Mouse (Mus musculus) liver, embryonic 12.5 days (tissue): ENCODE measurements around the gene Trim37. TPM values are rescaled to one million over a fixed set of nuclear protein-coding genes. Genes with fewer than 3 reads are reported as not detected.

ENCODE experiments used
- ATAC-seq: fragments of 200-750 bp; cut with Nextera tagmentation; 2 replicates; pipeline ENCODE4 v1.8.0; 2017; ENCODE audit warnings: moderate number of reproducible peaks, mild to moderate bottlenecking, moderate library complexity
- H3K27ac ChIP-seq: fragments of 300-500 bp; sonication (generic); 2 replicates; pipeline ENCODE4 v1.5.1; 2016; ENCODE audit warnings: mild to moderate bottlenecking
- H3K27me3 ChIP-seq: fragments of 300-500 bp; sonication (generic); replicated peaks from 2 replicates; pipeline ENCODE4 v1.6.1; 2016; ENCODE audit warnings: mild to moderate bottlenecking, moderate library complexity
- H3K36me3 ChIP-seq: fragments of 300-500 bp; sonication (generic); 2 replicates; pipeline ENCODE4 v1.6.1; 2016; ENCODE audit warnings: mild to moderate bottlenecking, moderate library complexity
- H3K4me1 ChIP-seq: fragments of 300-500 bp; sonication (generic); 2 replicates; pipeline ENCODE4 v1.6.1; 2016
- H3K4me2 ChIP-seq: fragments of 300-500 bp; sonication (generic); 2 replicates; pipeline ENCODE4 v1.6.1; 2016; ENCODE audit warnings: mild to moderate bottlenecking, moderate library complexity
- H3K4me3 ChIP-seq: fragments of 300-500 bp; sonication (generic); 2 replicates; pipeline ENCODE4 v1.5.1; 2016; ENCODE audit warnings: mild to moderate bottlenecking, moderate library complexity
- H3K9ac ChIP-seq: fragments of 300-500 bp; sonication (generic); 2 replicates; pipeline ENCODE4 v1.6.1; 2016; ENCODE audit warnings: mild to moderate bottlenecking, moderate library complexity
- H3K9me3 ChIP-seq: fragments of 300-500 bp; sonication (generic); replicated peaks from 2 replicates; pipeline ENCODE4 v1.6.1; 2016; ENCODE audit warnings: mild to moderate bottlenecking, moderate library complexity
- WGBS: fragments of 180-500 bp; shearing (Covaris S2); methylation state at CpG from one replicate; pipeline ENCODE4 v1.1.7; 2016; ENCODE audit not compliant: insufficient replicate concordance; 5-methylcytosine and 5-hydroxymethylcytosine counted together
- polyA plus RNA-seq: library from polyadenylated mRNA; unstranded; fragments of >200 nt; fragmentation: Nextera tagmentation; extraction: Ambion mirVana; gene quantifications from 2 replicates; pipeline ENCODE4 v1.2.1, GENCODE M21; 2016

Gene Trim37
- polyA plus RNA-seq, 1 experiment from 2014 or later: 35.8 TPM

- Histone ChIP-seq H3K27ac (no peak overlapping the region), H3K4me2 (no peak overlapping the region), H3K9me3 (no peaks in the 10 kb centered on the region), H3K4me3 (no peak overlapping the region), H3K36me3 (peaks cover 45% of the 10 kb centered on the region), H3K4me1 (no peaks in the 10 kb centered on the region), H3K9ac (no peak overlapping the region), H3K27me3 (no peaks in the 10 kb centered on the region)
- ATAC-seq: no peak
- WGBS: 83% methylated on average over 12 of the region's 12 CpGs
Observed at GRCm38 (mm10) chr11:87234743-87235485, 108.0 kb downstream of the Trim37 start.

DNA sequence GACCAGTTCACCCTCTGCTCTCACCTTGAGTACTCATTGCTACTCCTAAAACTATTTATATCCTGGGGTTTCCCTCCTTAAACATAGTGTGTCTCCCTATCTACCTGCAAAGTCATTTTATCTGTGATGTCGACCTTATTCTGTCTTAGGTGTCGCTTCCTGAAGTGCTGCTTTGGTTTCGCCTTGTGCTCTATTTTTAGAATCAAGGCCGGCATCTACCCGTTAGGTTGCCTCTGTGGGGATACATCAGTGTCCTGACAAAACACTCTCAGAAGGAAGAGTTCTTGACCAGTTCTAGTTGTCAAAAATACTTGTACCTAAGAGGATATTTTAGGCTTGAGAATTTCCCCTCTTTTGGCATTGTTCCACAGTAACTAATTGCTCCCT is 108.6 kb downstream of the Trim37 start:
- Histone ChIP-seq H3K4me2 (no peak overlapping the region), H3K9ac (no peak overlapping the region), H3K9me3 (no peaks in the 10 kb centered on the region), H3K4me1 (0 out of 2 replicates have a peak, but pooled peaks cover 5% of the 10 kb centered on the region), H3K36me3 (peaks cover 50% of the 10 kb centered on the region), H3K4me3 (no peak overlapping the region), H3K27ac (no peak overlapping the region), H3K27me3 (no peaks in the 10 kb centered on the region)
- no peak for ATAC-seq
- 62% methylated on average over 5 of the region's 5 CpGs for WGBS

DNA sequence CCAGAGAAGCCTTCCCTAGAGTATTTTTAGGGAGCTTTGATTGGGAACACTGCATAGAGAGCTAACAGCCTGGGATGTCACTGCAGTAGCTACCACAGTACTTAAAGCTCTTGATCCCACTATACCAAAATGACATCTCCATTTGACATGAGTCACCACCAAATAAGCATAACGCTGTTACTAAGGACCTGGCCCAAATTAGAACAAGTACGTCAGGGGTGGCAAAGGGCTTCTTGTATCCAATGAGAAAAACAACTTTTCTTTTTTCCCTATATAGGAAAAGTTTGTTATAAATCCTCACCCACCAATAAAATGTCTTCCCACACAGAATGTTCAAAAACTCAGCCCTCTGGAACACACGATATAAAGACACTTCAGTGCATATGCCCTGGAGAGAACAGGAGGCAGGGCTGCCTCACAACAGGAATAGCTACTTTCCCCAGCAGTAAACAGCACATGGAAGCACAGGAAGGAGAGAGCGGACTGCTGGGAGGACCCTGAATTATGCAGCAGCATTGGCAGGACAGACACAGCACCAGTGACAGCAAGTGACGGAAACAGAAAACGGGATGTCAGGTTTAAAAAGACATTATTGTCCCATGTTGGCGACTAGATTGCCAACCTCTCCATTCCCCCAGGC is 112.1 kb downstream of the Trim37 start:
- Histone ChIP-seq H3K27me3 (no peaks in the 10 kb centered on the region), H3K36me3 (peaks cover 36% of the 10 kb centered on the region), H3K9ac (no peak overlapping the region), H3K9me3 (no peaks in the 10 kb centered on the region), H3K4me3 (no peak overlapping the region), H3K4me2 (no peak overlapping the region), H3K4me1 (0 out of 2 replicates have a peak, but pooled peaks cover 5% of the 10 kb centered on the region), H3K27ac (no peak overlapping the region)
- WGBS: 84% methylated on average over 7 of the region's 7 CpGs
- ATAC-seq: no peak

- Histone ChIP-seq H3K27ac (no peak overlapping the region), H3K9ac (no peak overlapping the region), H3K27me3 (no peaks in the 10 kb centered on the region), H3K4me3 (no peak overlapping the region), H3K4me1 (0 out of 2 replicates have a peak, but pooled peaks cover 7% of the 10 kb centered on the region), H3K36me3 (peaks cover 24% of the 10 kb centered on the region), H3K4me2 (no peak overlapping the region), H3K9me3 (no peaks in the 10 kb centered on the region)
- ATAC-seq: no peak
- 72% methylated on average over 15 of the region's 15 CpGs for WGBS
Observed at GRCm38 (mm10) chr11:87240141-87240832, 113.4 kb downstream of the Trim37 start.

GRCm38 (mm10) chr11:87240833-87241215 is 113.9 kb downstream of the Trim37 start:
- Histone ChIP-seq H3K4me2 (no peak overlapping the region), H3K4me3 (no peak overlapping the region), H3K27me3 (no peaks in the 10 kb centered on the region), H3K4me1 (0 out of 2 replicates have a peak, but pooled peaks cover 7% of the 10 kb centered on the region), H3K27ac (no peak overlapping the region), H3K9ac (no peak overlapping the region), H3K9me3 (no peaks in the 10 kb centered on the region), H3K36me3 (peaks cover 22% of the 10 kb centered on the region)
- 82% methylated on average over 4 of the region's 4 CpGs for WGBS
- no peak for ATAC-seq

GRCm38 (mm10) chr11:87241256-87241655 is 114.4 kb downstream of the Trim37 start:
- H3K4me2 ChIP-seq: no peak overlapping the region
- no peak overlapping the region for H3K27ac ChIP-seq
- ATAC-seq: no peak
- 0 out of 2 replicates have a peak, but pooled peaks cover 7% of the 10 kb centered on the region for H3K4me1 ChIP-seq
- H3K4me3 ChIP-seq: no peak overlapping the region
- 76% methylated on average over 7 of the region's 7 CpGs for WGBS
- H3K9me3 ChIP-seq: no peaks in the 10 kb centered on the region
- no peak overlapping the region for H3K9ac ChIP-seq
- peaks cover 22% of the 10 kb centered on the region for H3K36me3 ChIP-seq
- no peaks in the 10 kb centered on the region for H3K27me3 ChIP-seq

DNA sequence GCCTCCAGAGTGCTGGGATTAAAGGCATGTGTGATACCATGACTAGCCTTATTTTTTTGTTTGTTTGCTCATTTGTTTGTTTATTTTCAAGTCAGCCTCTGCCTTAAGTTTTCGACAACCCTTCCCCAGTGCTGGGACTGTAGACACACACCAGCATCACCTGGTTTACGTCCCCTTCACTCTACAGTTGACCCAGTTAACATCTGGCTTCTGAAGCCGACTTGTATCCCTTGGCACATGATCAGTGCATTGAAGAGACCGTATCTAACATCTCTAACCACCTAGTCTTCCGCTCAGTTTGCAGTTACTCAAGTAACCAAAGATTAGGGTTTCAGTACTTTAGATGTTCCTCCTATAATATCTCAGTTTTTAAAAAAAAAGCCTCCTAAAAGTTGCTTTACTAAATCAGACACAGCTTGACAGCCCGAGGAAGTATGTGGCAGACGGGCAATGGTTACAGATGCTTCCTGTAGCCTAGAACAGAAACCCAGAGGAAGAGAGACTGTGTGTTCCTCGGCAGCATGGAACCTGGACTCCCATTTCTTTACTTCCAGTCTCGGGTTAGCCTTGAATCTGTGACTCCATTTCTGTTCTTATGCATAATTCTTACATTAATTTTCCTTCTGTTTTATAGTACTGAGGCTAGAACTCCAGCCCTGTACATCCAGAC is 118.4 kb downstream of the Trim37 start:
- WGBS: 57% methylated on average over 9 of the region's 9 CpGs
- H3K36me3 ChIP-seq: peaks cover 8% of the 10 kb centered on the region; the same call in 1 of the 2 replicates
- no peaks in the 10 kb centered on the region for H3K9me3 ChIP-seq
- no peak overlapping the region for H3K4me3 ChIP-seq
- H3K27ac ChIP-seq: no peak overlapping the region
- no peak for ATAC-seq
- 0 out of 2 replicates have a peak, but pooled peaks cover 4% of the 10 kb centered on the region for H3K4me1 ChIP-seq
- no peak overlapping the region for H3K9ac ChIP-seq
- H3K4me2 ChIP-seq: no peak overlapping the region
- H3K27me3 ChIP-seq: no peaks in the 10 kb centered on the region

DNA sequence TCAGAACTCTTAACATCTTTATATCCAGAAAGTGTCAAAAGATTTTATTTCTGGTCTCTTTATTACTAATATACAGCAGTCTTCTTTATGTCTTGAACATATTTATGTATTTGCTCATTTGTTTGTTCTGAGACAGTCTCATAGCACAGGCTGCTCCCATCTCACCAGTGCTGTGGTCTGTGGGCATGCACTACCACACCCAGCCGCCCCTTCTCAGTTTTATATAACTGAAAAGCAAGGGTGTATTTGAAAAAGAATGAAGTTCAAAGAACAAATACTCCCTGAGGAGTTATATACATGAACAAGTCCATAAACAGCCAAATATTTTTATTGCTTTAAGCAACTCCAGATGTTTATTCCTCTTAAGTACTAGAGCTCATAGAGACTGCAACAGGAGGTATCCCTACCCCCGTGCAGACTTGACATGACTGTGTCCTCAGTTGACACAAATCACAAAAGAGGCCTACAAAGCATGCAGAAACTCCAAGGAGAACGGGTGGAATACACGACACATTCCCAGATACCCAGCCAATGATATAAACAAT is 119.3 kb downstream of the Trim37 start:
- 74% methylated on average over 4 of the region's 4 CpGs for WGBS
- H3K9me3 ChIP-seq: no peaks in the 10 kb centered on the region
- no peak overlapping the region for H3K4me3 ChIP-seq
- H3K27me3 ChIP-seq: no peaks in the 10 kb centered on the region
- no peak overlapping the region for H3K4me2 ChIP-seq
- ATAC-seq: no peak
- no peak overlapping the region for H3K9ac ChIP-seq
- no peak overlapping the region for H3K27ac ChIP-seq
- H3K36me3 ChIP-seq: peaks cover 2% of the 10 kb centered on the region; the same call in 1 of the 2 replicates
- H3K4me1 ChIP-seq: 0 out of 2 replicates have a peak, but pooled peaks cover 2% of the 10 kb centered on the region

- Histone ChIP-seq H3K4me1 (0 out of 2 replicates have a peak, but pooled peaks cover 2% of the 10 kb centered on the region), H3K4me3 (no peak overlapping the region), H3K9me3 (no peaks in the 10 kb centered on the region), H3K27ac (no peak overlapping the region), H3K27me3 (no peaks in the 10 kb centered on the region), H3K9ac (no peak overlapping the region), H3K4me2 (no peak overlapping the region), H3K36me3 (no peaks in the 10 kb centered on the region; the same call in 1 of the 2 replicates)
- 77% methylated on average over 9 of the region's 9 CpGs for WGBS
- ATAC-seq: no peak
Observed at GRCm38 (mm10) chr11:87246724-87247493, 120.0 kb downstream of the Trim37 start.

- 77% methylated on average over 5 of the region's 5 CpGs for WGBS
- H3K9me3 ChIP-seq: no peaks in the 10 kb centered on the region
- H3K4me2 ChIP-seq: no peak overlapping the region
- no peak overlapping the region for H3K9ac ChIP-seq
- no peak for ATAC-seq
- no peaks in the 10 kb centered on the region; the same call in 1 of the 2 replicates for H3K36me3 ChIP-seq
- H3K27ac ChIP-seq: no peak overlapping the region
- no peaks in the 10 kb centered on the region for H3K27me3 ChIP-seq
- 0 out of 2 replicates have a peak, but pooled peaks cover 2% of the 10 kb centered on the region for H3K4me1 ChIP-seq
- no peak overlapping the region for H3K4me3 ChIP-seq
Observed at GRCm38 (mm10) chr11:87247494-87247866, 120.6 kb downstream of the Trim37 start.

- no peak for ATAC-seq
- H3K4me2 ChIP-seq: no peak overlapping the region
- H3K27me3 ChIP-seq: no peaks in the 10 kb centered on the region
- H3K4me1 ChIP-seq: 0 out of 2 replicates have a peak, but pooled peaks cover 2% of the 10 kb centered on the region
- 73% methylated on average over 6 of the region's 6 CpGs for WGBS
- H3K4me3 ChIP-seq: no peak overlapping the region
- no peak overlapping the region for H3K27ac ChIP-seq
- no peak overlapping the region for H3K9ac ChIP-seq
- no peaks in the 10 kb centered on the region for H3K9me3 ChIP-seq
- H3K36me3 ChIP-seq: no peaks in the 10 kb centered on the region
Observed at GRCm38 (mm10) chr11:87250132-87250531, 123.3 kb downstream of the Trim37 start.
